Mouse (Mus musculus): ENCODE measurements around the gene Iqgap2.

DNA sequence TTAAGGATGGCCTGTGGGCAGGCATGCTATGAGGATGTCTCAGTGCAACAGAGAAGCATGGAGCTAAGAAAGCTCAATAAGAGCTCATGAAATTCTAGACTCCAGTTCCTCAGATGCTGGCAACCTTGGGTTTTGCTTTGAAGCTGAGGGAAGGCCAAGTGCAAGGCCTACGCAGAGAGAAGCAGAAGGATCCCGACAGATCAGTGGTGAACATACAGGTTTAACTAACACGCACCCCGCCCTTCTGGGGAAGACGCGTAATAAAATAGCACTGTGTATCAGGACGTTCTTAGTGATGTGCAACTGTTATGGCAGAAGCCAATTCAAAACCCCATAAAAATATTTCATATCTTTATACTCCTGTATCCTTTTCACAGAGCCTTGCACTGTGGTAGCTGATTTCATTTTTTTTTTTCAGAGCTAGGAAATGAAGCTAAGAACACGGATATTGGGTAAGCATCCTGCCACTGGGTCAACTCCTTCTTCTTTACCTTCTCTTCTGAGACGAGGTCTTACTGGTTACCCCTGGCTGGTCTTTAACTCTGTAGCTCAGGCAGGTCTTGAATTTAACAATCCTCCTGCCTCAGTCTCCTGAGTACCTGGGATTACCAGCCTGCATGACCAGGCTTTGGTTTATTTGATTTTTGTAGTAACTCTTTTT, 27.0 kb upstream of the Iqgap2 start:
- TF ChIP-seq GATA1 (IDR thresholded peaks at IDR 0.05; ENCODE audit: borderline replicate concordance, low read length) (no peak), FLI1 (IDR thresholded peaks at IDR 0.05; ENCODE audit: low read length) (no peak)

Data from megakaryocyte, embryonic 14.5 days (primary cell).